Mouse (Mus musculus) heart, adult 2 months (tissue): ENCODE results near the gene Kank1. TPM values are rescaled to one million over a fixed set of nuclear protein-coding genes. Genes with fewer than 3 reads are reported as not detected.

Experiments
- DNase-seq, 2 experiments: peaks; one replicate each; pipeline ENCODE4 v3.0.0; 2021
- H3K27ac ChIP-seq: fragments of 200-600 bp; 2 replicates; pipeline ENCODE4 v1.8.1; 2022
- H3K27me3 ChIP-seq: fragments of 200-500 bp; 2 replicates; pipeline ENCODE4 v1.6.1; 2012; ENCODE audit warnings: mild to moderate bottlenecking, low read length, inconsistent platforms, mixed read lengths; ENCODE audit not compliant: control insufficient read depth, insufficient read depth
- H3K36me3 ChIP-seq: fragments of 200-500 bp; 2 replicates; pipeline ENCODE4 v1.6.1; 2012; ENCODE audit warnings: low read length, inconsistent platforms; ENCODE audit not compliant: control insufficient read depth, insufficient read depth
- H3K4me1 ChIP-seq: fragments of 200-500 bp; 2 replicates; pipeline ENCODE4 v1.6.1; 2011; ENCODE audit warnings: low read length; ENCODE audit not compliant: control insufficient read depth, insufficient read depth
- H3K4me3 ChIP-seq: fragments of 200-600 bp; 2 replicates; pipeline ENCODE4 v1.8.1; 2022
- H3K79me2 ChIP-seq: fragments of 200-500 bp; replicated peaks from 2 replicates; pipeline ENCODE4 v1.6.1; 2012; ENCODE audit warnings: mild to moderate bottlenecking, inconsistent platforms, low read length, moderate library complexity, mixed read lengths; ENCODE audit not compliant: control insufficient read depth, insufficient read depth
- H3K9ac ChIP-seq: fragments of 200-500 bp; 2 replicates; pipeline ENCODE4 v1.6.1; 2012; ENCODE audit warnings: low read depth, mild to moderate bottlenecking, control low read depth, inconsistent platforms, low read length, mixed read lengths
- CTCF ChIP-seq: fragments of 200-600 bp; IDR thresholded peaks from 2 replicates; pipeline ENCODE4 v1.8.1; 2022; ENCODE audit warnings: antibody characterized with exemption, mild to moderate bottlenecking, moderate library complexity
- EP300 ChIP-seq: fragments of 200-500 bp; IDR thresholded peaks from 2 replicates; pipeline ENCODE4 v1.6.1; 2011; ENCODE audit warnings: low read depth, low read length, control low read depth; ENCODE audit not compliant: insufficient read depth
- POLR2A ChIP-seq: fragments of 200-500 bp; IDR thresholded peaks from 2 replicates; pipeline ENCODE4 v1.6.1; 2011; ENCODE audit warnings: mild to moderate bottlenecking, low read depth, low read length, control low read depth; ENCODE audit not compliant: insufficient read depth
- whole genome bisulfite sequencing: fragments of 180-500 bp; shearing (Covaris S2); methylation state at CpG from one replicate; pipeline ENCODE4 v1.1.7; 2018; 5-methylcytosine and 5-hydroxymethylcytosine counted together
- intact Hi-C: fragments of 180-260 bp; cut with DNase I; formaldehyde crosslinking; loops from one replicate; pipeline ENCODE4 v1.15.1; 2025
- polyA plus RNA-seq: library from polyadenylated mRNA; depleted of rRNA; stranded (reverse); fragments of >200 nt; gene quantifications from 2 replicates; pipeline ENCODE4 v1.2.3, GENCODE M21; 2012
- total RNA-seq, 2 experiments: library from RNA; stranded (reverse); gene quantifications; 2 replicates each; pipeline ENCODE4 v1.2.3; 2021

The Kank1 gene
- total and polyA plus RNA-seq, 3 experiments = 37.2 to 43.9 (median 37.3) TPM

DNA sequence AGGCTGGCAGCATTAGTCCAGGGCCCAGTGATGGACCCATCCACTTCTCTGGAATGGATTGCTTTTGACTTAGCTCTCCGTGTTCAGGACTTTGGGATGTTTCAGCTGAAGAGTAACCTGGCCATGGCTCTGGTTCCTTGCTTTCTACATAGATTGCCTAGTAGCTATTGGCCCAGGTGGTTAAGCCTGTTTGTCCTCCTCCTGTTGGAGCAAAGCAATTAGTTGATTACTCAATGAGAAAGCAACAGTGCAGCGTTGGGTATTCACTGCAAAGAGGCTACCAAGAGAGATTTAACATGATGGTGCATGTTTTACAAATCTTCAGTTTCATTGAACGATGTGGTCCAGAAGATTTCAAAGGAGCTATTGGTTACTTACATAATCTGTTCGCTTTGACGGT, 186.6 kb downstream of the Kank1 start:
- H3K79me2 ChIP-seq = no peaks in the 10 kb centered on the region; the same call in 1 of the 2 replicates
- H3K27ac ChIP-seq = no peak overlapping the region
- DNase-seq = no peak
- H3K36me3 ChIP-seq = peaks cover 10% of the 10 kb centered on the region
- H3K4me3 ChIP-seq = no peak overlapping the region
- no peak overlapping the region for H3K9ac ChIP-seq
- intact Hi-C loops = no loop called here
- TF ChIP-seq CTCF = no peak
- no peak for TF ChIP-seq EP300
- no peak for TF ChIP-seq POLR2A
- no peaks in the 10 kb centered on the region for H3K27me3 ChIP-seq
- peaks cover 13% of the 10 kb centered on the region for H3K4me1 ChIP-seq
- WGBS = 89% methylated on average over 5 of the region's 5 CpGs

DNA sequence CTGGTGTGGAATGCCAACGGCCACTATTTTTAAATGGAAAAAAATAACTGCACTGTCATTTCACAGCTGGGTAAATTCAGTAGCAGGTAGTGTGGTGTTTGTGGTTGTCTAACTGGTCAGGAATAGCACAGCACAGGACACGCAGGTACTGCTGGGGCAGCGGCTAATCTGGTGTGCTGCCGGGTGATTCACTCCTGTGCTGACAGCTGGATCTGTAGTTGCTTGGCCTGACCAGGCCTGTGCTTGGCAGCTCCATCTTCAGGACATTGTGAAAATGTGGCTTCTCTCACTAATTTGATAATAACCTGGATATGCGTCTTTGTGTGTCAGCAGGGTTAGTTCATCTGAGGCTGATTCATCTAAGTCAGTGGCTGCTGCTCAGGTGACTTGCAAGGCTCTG, 189.7 kb downstream of the Kank1 start:
- peak in 1 of 2 experiments; percentile 60 for DNase-seq
- H3K9ac ChIP-seq = no peak overlapping the region
- H3K4me1 ChIP-seq = peaks cover 9% of the 10 kb centered on the region
- no peak overlapping the region for H3K4me3 ChIP-seq
- WGBS = 54% methylated on average over 5 of the region's 5 CpGs
- peaks cover 10% of the 10 kb centered on the region for H3K36me3 ChIP-seq
- H3K79me2 ChIP-seq = no peaks in the 10 kb centered on the region
- no peaks in the 10 kb centered on the region for H3K27me3 ChIP-seq
- TF ChIP-seq EP300 (peak; percentile 29; the same call in 1 of the 2 replicates), CTCF (0 out of 2 replicates have a peak, but pooled peaks have one; percentile 16), POLR2A (no peak)
- peak overlapping the region; percentile 69 for H3K27ac ChIP-seq
- intact Hi-C loops = no loop called here

DNA sequence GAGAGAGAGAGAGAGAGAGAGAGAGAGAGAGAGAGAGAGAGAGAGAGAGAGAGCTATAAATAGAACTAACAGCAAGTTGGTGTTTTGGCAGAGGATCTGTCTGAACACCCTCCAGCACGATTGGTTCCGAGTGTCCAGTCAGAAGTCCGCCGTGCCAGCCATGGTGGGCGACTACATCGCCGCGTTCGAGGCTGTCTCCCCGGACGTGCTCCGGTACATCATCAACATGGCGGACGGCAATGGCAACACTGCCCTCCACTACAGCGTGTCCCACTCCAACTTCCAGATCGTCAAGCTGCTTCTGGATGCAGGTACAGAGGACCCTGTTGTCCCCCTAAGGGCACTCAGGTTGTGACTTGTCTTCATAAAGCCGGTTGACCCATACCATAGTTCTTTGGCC, 191.1 kb downstream of the Kank1 start:
- WGBS = 74% methylated on average over 17 of the region's 17 CpGs
- Histone ChIP-seq H3K4me3 (no peak overlapping the region), H3K27me3 (no peaks in the 10 kb centered on the region), H3K79me2 (no peaks in the 10 kb centered on the region), H3K4me1 (peaks cover 11% of the 10 kb centered on the region), H3K27ac (no peak overlapping the region; the same call in 1 of the 2 replicates), H3K9ac (no peak overlapping the region), H3K36me3 (peaks cover 8% of the 10 kb centered on the region)
- DNase-seq = no peak
- TF ChIP-seq EP300 = no peak
- no peak for TF ChIP-seq CTCF
- no peak for TF ChIP-seq POLR2A
- intact Hi-C loops = no loop called here

DNA sequence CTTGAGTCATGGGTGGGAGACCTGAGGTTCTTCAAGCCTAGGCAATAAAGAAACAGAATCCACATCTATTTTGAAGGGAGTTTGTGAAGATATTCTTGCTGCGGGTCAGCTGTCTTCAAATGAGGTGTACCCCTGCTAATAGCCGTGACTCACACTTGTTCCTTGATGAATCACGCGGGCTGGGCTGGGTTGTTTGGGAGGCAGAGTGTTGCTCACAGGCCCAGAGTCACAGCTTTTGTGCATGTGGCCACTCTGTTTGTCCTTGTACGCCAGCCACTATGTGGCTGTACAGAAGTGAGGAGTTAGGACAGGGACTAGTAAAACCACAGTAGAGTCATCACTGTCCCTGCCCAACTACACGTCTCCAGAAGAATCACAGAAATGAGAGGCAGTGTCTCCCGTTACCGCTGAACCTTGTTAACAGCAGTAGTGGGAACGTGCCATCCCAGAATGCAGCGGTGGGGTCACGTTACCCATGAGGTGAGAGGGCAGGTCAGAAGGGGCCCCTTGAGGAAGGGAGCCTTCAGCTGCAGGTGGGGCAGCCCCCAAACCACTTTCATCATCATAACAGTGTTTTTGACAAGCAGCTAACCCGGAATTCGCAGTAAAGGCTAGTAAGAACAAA, 191.7 kb downstream of the Kank1 start:
- Histone ChIP-seq H3K27me3 (no peaks in the 10 kb centered on the region), H3K36me3 (peaks cover 8% of the 10 kb centered on the region), H3K9ac (no peak overlapping the region), H3K27ac (no peak overlapping the region; the same call in 1 of the 2 replicates), H3K4me3 (no peak overlapping the region), H3K79me2 (no peaks in the 10 kb centered on the region), H3K4me1 (peaks cover 11% of the 10 kb centered on the region)
- no peak for DNase-seq
- WGBS = 91% methylated on average over 13 of the region's 13 CpGs
- intact Hi-C loops = no loop called here
- no peak for TF ChIP-seq POLR2A
- TF ChIP-seq CTCF = no peak
- TF ChIP-seq EP300 = no peak

DNA sequence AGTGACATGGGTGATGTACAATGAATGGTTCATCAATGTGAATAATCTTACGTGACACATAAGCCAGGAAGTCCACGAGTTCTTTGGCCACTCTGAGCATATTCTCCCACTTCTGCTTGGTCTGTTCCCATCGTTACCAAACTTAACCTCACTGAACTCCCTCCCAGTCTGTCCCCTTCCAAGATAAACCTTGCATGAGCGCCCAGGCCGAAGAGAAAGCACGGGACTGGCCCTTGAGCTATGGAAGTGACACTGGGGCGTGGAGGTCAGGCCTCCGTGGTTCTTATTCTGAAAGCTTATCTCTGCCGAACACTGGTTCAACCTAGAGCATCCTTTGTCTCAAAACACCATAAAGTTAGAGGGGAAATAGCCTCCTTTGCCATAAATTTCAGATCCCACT, 194.7 kb downstream of the Kank1 start:
- no peak for DNase-seq
- 32% methylated on average over 9 of the region's 9 CpGs for WGBS
- peak overlapping the region; percentile 41 for H3K27ac ChIP-seq
- H3K27me3 ChIP-seq = no peaks in the 10 kb centered on the region
- TF ChIP-seq CTCF = no peak
- TF ChIP-seq POLR2A = no peak
- no peak for TF ChIP-seq EP300
- H3K4me3 ChIP-seq = no peak overlapping the region
- H3K36me3 ChIP-seq = peaks cover 2% of the 10 kb centered on the region
- H3K4me1 ChIP-seq = peaks cover 11% of the 10 kb centered on the region
- no peaks in the 10 kb centered on the region for H3K79me2 ChIP-seq
- intact Hi-C loops = loop anchor here (5.0 kb wide), 1 partner anchor 44 kb away; no protein-coding TSS in a partner anchor
- no peak overlapping the region for H3K9ac ChIP-seq

DNA sequence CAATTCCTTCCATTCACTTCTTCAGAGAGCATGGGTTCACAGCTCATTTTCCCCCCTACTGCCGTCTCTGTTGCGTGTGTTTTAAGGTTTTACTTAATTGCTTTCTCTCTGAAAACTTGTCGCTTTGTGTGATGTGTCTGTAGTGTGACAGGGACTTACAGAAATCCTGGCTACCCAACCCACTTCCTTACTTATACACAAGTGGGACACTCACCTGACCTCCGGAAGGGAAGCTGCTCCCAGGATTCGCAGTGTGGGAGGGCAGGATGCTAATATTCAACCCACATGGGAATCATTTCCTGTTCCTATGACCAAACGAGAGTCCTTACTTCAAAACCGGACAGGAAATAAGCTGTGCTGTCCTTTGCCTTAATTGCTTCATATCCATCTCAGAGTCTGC, 195.1 kb downstream of the Kank1 start:
- no peak for DNase-seq
- Histone ChIP-seq H3K4me1 (peaks cover 10% of the 10 kb centered on the region), H3K4me3 (no peak overlapping the region), H3K79me2 (no peaks in the 10 kb centered on the region), H3K36me3 (peaks cover 2% of the 10 kb centered on the region), H3K27ac (peak overlapping the region; percentile 41), H3K27me3 (no peaks in the 10 kb centered on the region), H3K9ac (no peak overlapping the region)
- WGBS = 52% methylated on average over 7 of the region's 7 CpGs
- no peak for TF ChIP-seq POLR2A
- no peak for TF ChIP-seq CTCF
- no peak for TF ChIP-seq EP300
- intact Hi-C loops = loop anchor here (5.0 kb wide), 1 partner anchor 45 kb away; no protein-coding TSS in a partner anchor
